Mouse (Mus musculus) G1E (cell line): ENCODE data around the gene Slc30a2.

Experiments
- CTCF ChIP-seq: IDR thresholded peaks from 2 replicates; pipeline ENCODE4 v1.5.1; 2012; ENCODE audit warnings: low read depth, low read length, inconsistent platforms, mixed read lengths
- GATA1 ChIP-seq: IDR thresholded peaks from 2 replicates; pipeline ENCODE4 v1.6.1; 2012; ENCODE audit warnings: borderline replicate concordance, low read length, inconsistent platforms, mixed read lengths
- GATA2 ChIP-seq: IDR thresholded peaks from 2 replicates; pipeline ENCODE4 v1.6.1; 2012; ENCODE audit warnings: low read depth, low read length, inconsistent platforms, borderline replicate concordance

DNA sequence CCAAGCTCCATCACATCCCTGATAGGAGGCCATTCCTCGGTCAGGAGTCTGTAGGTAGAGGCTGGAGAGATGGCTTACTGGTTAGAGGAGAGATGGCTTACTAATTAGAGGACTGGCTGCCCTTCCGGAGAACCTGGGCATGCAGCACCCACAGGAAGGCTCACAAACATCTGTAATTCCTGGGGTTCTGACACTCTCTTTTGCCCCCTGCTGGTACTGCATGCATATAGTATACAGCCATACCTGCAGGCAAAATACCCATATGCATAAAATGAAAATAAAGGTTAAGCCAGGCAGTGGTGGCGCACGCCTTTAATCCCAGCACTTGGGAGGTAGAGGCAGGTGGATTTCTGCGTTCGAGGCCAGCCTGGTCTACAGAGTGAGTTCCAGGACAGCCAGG, 44.3 kb downstream of the Slc30a2 start:
- TF ChIP-seq CTCF (no peak), GATA1 (no peak), GATA2 (no peak)
